Mouse (Mus musculus) T-helper 17 cell (primary cell): ENCODE results near the gene Sfxn5.

Source experiments
- in situ Hi-C, 2 experiments: fragments of 300-600 bp; cut with MboI, MseI; formaldehyde crosslinking; loops; 1 replicate in 1 of 2; 2 replicates in 1 of 2; pipeline ENCODE4 v1.15.1; 2025; ENCODE audit warnings: high pct_unique_total_duplicates in 2 of 2

Gene Sfxn5

DNA sequence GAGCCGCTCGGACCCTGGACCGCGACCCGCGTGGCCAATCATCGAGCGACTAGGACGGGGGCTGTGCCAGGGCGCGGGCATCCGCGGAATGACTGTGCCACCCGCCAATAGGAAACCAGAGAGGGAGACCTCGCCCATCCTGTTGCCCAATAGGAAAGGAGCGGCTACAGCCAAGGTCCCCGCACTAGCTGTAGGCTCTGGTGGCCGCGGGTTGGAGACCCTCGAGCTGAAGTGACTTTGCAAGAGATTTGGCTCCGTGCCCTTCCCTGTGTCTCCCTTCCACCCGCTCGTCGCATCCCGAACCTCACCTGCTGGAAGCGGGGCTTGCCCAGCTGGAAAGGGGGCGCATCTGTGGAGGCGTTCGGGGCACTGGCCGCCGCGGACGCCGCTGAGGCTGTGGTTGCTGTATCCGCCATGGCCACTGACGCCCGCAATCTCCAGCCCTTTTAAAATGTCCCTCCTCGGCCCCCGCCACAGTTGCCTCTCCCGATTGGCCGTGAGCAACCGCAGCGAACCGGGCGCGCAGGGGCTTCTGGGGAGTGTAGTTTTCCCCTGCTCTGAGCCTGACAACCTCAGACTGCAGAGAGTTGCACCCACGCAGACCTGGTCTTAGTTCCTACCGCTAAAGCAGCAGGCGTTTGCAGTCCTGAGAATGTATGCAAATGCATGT lies at the start of gene Sfxn5:
Sfxn5 (minus strand) TSS at position 423 of the 670 bp plus-strand sequence.
- in situ Hi-C loops = no loop called here

DNA sequence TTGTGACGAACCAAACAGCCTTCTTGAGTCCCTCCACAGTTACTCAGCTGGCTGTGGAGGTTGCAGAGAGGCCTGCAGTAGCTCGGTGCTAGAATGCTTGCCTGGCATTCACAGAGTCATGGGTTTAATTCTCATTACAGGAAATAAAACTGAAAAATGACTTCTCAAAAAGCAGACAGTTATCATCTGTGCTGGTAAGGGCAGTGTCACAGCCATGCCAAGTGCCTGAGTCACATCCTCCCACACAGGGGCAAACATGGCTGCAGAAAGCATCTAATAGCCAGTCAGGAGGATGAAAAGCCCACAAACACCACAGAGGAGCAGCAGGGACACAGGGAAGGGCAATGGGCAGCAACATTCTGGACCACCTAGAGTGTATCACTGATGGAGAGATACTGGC lies 49.6 kb upstream of the Sfxn5 start:
- in situ Hi-C loops = no loop called here

DNA sequence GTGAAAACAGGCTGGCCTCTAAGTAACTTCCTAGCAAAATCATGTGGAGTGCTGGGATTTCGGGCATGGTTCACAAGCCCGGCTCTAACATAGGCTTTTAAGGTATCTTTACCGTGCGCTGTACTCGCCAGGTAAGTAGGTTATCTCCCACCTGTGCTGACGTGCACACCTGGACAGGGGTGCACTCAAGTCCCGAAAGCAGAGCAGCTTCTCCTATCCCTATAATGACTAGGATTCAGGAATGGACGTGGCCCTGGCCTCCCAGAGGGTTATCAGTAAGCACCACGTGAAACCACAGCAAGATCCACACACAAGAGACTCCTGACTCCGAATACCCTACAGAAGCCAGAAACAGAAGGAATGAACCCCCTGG lies 48.4 kb upstream of the Sfxn5 start:
- in situ Hi-C loops = no loop called here

DNA sequence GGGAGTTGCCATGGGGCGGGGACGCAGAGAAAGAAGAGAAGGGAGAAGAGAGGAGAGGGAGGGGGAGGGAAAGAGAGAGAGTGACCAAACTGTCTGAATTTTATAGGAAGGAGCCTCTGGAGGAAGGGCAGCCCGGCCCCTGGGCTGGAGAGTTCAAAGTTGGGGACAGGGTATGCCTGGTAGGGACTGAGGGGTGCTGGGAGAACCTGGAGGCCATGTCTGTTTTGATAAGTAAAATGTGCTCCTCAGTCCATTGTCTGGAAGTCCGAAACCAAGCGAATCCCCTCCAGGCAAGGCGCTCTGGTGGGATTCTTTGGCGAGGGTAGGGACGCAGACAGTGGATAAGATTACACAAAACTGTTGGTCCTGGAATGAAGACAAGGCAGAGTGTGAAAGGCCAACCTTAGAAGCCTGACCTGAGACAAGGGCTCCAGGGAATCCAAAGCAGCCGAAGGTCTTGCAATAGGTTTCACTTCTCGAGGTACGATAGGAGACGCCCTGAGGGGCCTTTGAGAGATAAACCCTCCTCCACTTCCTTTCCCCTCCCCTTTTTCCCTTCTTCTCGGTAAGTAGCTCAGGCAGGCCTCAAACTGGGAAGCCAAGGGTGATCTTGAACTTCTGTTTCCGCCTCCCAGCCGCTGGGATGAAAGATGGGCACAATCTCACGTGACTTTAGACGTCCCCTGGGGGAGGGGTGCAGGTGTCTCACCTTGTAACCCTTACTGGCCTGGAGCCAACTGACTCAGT lies 47.9 kb upstream of the Sfxn5 start:
- in situ Hi-C loops = no loop called here

DNA sequence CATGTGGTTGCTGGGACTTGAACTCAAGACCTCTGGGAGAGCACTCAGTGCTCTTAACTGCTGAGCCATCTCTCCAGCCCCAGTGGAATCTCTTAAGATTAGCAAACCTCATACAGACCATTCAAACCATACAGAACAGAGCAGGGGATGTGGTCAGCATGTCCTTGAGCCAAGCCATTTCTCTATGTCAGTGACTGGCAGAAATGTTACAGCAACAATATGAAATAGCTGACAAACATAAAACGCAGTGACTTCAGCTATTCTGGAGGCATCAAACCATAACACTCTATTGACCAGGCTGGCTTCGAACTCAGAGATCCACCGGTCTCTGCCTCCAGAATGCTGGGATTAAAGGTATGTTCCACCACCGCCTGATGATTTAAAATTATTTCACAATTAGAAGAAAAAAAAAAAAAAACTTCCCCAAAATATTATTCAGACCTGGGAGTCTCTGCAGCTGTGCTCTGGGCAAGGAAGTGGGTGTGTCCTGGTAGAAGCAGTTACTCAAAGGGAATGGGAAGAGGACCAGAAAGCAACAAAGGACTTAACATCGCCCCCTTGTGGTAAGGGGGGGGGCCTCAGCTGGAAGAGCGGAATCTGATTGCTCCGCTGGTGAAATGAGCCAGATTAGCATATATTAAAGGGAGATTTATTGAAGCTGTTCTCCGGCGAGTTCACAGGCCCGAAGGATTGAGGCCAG lies 47.1 kb upstream of the Sfxn5 start:
- in situ Hi-C loops = no loop called here

DNA sequence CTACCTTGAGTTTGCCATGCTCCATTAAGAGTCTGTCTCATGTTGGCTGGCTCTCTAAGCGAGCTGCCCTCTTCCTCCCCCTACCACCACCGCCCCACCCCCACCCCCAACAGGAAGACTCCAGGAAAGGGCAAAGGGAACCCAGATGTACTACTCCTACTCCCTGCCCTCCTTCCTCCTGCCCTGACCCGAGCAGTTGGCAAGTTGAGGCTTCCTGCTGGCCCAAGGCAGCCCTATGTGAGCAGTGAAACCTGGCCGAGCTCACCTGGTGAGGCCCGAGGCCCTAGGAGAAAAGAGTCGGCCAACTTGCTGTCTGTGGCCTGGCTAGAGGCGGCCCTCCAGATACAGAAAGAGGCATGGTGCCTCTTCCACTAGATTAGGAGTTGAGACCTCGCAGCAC lies 45.4 kb upstream of the Sfxn5 start:
- in situ Hi-C loops = no loop called here

DNA sequence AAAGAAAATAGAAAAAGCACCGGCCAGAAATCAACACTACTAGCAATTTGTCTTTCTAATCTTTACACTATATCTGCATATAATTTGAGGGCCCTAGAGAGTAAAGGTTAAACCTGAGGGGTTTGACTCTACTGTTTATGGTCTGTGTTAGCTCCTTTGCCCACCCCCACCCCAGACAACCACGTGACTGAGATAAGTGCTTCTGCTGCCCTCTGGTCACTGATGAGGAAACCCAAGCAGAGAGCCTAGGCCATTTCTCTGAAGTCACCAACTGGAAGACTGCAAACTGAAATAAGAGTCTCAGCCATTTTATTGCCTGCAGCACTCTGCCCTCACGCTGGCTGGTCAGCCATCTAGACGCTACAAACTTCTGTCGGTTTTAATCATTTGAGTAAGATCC lies 44.7 kb upstream of the Sfxn5 start:
- in situ Hi-C loops = no loop called here

DNA sequence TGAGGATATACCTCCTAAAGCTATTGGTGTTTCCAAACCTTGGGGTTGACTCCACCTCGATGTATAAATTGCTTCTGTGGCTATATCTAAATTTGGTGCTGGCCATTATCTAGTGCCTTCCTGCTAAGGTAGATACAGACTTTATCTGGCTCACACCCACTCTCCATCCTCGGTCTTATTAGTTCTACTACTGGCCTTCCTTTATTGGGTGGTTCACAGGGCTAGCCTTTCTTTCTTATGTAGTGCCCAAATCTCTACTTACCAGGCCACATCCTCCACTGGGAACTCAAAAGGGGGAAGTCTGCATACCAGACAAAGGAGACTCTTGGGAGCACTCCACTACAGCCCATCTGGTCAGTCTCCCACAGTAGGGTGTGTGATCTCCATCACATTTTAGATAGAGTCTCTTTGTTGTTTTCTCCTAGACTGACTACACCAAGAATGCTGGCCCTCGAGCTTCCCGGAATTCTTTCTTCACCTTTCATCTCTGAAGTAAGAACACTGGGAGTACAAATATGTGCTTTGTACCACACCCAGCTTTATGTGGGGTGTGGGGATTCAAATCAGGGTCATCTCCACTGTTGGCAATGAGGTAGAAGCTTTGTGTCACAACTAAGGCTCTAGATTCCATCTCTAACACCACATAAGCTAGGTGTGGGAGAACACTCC lies 44.0 kb upstream of the Sfxn5 start:
- in situ Hi-C loops = no loop called here

DNA sequence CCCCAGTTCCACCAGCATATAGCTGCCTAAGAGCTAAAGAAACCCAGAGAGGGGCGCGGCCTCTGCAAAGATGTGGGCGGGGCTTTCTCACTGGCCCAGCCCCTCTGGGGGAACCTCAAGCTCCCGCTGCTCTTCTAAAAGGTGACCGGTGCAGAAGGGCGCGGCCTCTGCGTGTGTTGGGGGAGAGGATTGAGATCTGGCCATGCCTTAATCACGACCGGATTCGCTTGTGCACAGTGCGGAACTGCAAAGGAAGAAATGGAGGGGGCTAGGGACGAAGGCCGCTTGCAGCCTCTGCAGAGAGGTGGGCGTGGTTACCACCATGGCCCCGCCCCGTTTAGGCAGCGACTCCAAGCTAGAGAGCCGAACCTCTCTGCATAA lies 41.5 kb upstream of the Sfxn5 start:
- in situ Hi-C loops = no loop called here

DNA sequence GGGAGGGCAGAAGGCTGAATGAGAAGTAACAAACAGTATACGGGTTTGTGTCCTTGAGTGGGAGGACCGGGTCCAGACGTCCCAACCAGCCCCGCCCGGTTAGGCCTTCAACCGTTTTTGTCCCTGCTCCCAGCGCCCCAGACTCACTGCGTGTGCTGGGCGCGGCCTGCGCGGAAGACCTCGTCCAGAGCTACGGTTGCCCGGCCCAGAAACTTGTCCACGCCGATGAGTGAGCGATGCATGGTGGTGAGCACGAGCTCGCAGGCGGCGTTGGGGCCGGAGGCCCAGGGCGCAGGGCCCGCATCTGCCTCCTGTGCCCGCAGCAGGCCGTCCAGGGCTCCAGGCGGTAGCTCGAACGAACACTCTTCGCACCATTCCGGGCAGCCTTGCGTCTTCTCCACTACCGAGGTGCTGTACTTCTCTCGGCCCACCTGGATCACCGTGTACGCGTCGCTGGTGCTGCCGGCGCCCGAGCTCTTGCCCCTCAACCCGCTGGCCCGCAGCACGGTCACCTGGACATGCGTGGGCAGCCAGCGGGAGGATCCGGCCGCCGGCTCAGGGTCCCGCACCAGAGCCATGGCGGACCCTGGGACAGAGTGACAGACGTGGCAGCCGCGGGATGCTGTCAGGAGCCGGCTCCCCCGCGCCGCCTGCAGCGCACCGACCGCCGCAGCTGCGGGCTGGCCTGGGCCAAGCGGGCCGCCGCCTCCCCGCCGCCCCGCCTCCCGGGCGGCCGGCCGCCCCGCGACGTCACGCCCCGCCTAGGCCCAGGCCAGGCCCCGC lies 40.9 kb upstream of the Sfxn5 start, which contains the start of gene Rab11fip5:
Rab11fip5 (minus strand) TSS at position 684 of the 783 bp plus-strand sequence.
- in situ Hi-C loops = no loop called here

DNA sequence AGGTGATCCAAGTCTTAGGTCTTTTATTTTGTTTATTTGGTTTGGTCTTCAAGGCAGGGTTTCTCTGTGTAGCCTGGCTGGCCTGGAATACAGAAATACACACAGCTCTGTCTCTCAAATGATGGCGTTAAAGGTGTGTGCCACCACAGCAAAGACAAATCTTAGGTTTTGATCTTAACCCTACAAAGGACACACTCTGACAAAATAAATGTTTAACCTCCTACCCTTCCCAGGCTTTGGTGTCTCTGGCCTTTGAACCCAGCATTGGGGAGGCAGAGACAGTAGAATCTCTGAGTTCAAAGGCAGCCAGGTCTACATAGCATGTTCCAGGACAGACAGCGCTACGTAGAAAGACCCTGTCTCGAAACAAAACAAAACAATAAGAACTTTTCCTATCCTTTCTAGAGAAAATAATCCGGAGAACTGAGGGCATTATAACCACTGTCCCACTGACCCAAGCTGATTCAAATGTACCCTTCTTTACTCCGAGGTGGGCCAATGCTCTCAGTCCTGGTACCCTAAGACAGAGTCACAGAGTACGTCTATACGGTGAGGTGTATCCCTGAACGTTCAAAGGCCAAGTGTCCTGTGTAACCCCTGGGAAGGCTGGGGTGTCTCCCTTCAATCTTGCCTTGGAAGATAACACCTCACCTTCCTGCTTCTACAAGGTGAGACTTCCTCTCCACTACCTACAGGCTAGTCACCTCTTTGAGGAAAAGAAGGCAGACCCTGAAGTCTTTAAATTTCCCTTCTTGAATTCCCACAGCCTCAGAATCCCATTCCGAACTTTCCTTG lies 40.0 kb upstream of the Sfxn5 start:
- in situ Hi-C loops = no loop called here

DNA sequence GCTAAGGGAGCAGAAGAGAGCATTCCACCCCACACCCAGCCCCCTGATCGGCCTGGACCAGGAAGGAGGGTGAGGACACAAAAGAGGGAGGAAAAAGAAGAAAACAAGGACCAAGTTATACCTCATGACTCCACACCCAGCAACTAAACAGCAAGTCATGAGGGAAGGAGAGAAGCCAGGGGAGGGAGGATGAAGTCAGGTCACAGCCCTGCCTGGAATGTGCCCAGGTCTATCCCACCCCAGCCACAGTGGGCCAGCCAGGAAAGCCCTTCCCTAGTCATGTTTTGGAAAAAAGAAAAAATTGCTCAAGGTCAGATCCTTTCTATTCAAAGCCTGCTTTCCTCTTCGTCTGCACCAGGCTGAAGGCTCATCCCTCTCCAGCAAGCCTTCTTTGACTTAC lies 39.3 kb upstream of the Sfxn5 start:
- in situ Hi-C loops = no loop called here

DNA sequence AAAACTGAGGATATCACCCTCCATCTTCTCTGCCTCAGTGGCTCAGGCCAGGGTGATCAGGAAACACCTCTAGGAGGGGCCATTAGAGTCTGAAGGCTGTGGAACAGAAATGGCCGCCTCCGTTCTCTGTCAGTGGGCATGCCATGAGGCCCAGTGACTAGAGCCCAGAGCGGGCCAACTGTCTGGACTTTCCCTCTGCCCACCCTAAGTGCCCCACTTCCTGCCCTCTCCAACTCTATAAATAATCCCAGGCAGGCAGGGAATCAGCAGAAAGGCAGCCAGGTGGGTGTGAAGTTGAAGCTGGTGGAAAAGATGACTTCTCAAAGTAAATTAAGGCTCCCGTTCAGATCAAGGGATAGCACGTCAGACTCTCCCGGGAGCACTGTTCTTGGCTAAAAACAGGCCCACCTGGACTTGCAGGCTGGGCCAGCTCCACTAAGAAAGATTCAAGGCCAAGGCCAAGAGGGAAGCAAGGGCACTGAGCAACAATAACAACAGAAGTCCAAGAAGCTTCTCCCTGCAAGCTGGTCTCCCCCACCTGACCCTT lies 38.7 kb upstream of the Sfxn5 start:
- in situ Hi-C loops = no loop called here

DNA sequence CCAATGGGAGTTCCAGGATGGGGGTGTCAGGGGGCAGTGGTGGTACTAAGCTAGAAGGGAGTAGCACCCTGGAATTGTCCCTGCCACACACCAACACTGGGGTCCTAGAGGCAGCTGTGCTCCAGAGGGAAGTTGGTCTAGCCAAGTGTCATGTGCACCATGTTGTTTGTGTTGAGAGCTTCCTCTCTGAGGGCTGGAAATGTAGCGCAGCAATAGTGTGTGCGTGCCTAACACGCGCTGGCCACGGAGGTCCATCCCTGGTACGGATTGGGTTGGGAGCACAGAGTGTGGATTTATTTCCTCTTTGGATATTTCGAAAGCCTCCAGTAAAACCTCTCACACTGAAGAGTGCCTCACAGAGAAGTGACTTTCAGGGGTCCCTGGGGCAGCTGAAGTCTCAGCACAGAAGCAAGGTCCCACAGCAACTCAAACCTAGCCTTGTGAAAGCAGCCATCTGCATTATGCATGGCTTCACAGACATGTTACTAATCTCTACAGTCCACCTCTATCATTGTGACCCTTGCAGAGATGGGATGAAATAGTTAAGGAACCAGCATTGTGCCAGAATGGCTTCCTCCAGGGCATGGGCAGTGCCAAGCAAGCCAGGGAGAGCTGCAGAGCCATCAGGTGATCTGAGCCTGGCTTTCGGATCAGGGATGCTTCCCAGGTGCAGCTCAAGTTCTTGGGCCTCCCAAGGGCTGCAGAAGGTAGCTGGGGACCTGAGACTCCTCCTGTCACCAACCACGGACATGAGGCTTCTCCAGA lies 37.6 kb upstream of the Sfxn5 start:
- in situ Hi-C loops = no loop called here

DNA sequence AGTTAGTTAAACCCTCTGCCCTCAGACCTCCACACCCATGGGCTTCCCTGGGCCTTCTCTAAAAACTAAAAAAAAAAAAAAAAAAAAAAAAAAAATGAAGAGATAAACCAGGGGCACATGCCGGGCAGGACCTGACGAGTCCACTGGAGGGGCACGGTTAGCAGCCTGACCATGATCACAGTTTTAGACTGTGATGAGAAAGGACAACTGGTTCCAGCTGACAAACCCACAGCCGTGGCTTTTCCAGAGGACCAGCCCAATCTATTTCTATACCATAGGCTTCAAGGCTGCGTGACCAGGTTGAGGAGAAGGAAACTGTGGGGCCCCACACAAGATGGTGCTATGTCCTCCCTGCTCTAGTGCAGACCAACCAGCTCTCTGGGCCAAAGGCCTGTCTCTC lies 36.8 kb upstream of the Sfxn5 start:
- in situ Hi-C loops = no loop called here

DNA sequence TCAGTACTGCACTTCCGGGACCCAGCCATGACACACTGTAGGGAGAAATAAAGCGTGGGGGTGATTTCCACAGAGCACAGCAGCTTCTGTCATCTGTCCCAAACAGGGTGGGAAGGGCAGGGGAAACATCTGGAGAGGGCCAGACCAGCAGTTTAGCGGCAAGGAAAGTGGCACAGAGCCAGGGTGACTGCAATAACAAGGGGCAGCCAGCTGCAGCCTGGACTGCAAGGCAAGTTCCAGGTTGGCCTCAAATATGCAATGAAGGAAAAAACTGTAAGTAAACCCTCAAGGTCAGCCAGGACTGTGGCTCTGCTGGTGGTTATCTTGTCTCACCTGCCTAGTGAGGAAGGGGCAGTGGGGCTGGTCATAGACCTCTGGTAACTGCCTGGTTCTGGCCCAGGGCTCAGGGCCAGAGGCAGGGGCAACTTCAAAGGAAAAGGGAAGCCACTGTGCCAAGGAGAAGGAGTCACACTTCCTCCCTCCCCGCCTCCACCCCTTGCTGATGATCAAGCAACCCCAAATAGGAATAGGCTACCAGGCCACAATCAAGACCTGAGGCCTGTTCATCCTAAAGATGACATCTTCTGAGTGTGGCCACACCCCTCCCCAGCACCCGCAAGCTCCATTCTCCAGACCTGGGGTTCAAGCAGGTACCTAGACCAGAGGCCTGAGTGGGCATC lies 36.1 kb upstream of the Sfxn5 start:
- in situ Hi-C loops = no loop called here

DNA sequence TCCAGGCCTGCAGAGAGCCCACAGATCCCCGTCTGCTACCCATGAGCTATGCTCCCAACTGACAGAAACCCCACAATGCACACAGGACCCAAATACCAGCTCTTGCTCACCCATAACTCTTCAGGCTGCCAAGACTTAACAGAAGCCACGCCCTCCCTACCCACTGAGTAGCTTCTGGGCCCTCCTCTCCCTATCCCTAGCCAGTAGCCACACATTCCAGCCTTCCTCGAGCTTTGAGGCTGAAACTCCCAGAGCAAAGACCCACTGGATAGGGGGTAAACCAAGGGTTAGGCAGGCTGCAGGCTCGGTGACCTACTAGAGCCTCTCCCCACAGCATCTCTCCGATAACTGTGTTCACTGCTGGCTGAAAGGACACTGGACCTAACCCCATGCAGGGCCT lies 35.5 kb upstream of the Sfxn5 start:
- in situ Hi-C loops = no loop called here

DNA sequence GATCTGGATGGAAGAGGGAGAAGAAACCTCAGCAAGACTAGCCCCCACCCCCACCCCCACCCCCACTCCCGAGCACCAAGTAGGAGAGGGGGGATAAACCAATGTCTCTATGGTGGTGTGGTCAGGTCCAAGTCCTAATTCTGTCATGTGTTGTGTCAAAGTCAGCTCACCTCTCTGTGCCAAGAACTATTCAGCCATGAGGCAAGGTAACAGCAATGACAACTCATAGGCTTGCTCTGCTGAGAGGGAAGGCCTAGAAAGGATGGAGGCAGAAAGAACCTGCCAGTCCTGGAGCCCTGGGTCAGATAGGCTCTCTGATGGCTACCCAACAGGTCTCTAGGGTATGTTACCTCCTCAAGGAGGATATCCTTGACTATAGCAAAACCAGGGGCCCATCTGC lies 34.9 kb upstream of the Sfxn5 start:
- in situ Hi-C loops = no loop called here

DNA sequence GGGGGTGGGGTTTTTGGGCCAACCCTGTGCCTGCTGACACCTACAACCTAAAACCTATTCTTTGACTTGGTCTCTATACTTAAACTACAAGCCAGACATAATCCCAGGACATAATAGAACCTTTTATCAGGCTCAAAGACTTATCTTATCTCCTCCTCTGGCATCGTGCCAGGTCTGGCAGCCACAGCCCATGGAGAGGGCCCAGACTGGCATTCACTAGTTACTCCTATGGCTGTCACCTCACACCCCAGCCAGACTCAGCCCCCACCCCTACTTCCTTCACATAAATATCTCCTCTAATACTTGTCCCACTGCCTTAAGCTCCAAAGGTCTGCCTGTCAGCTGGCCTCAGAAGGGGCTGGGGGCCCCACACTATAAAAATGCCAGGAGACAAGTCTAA lies 33.2 kb upstream of the Sfxn5 start:
- in situ Hi-C loops = no loop called here
